Mouse (Mus musculus) liver, embryonic 13.5 days (tissue): Measurements from ENCODE around the gene Pknox2. TPM values are rescaled to one million over a fixed set of nuclear protein-coding genes. Genes with fewer than 3 reads are reported as not detected.
A peak's percentile ranks its signal among the peaks of the same experiment; 100 is the strongest.

Source experiments
- ATAC-seq: fragments of 200-750 bp; cut with Nextera tagmentation; 2 replicates; pipeline ENCODE4 v1.8.0; 2017; ENCODE audit warnings: low read depth, mild to moderate bottlenecking, moderate number of reproducible peaks, moderate library complexity
- DNase-seq: peaks from one replicate; pipeline ENCODE4 v3.0.0; 2022
- H3K27ac ChIP-seq: fragments of 300-500 bp; sonication (generic); 2 replicates; pipeline ENCODE4 v1.5.1; 2015; ENCODE audit warnings: moderate library complexity, mild to moderate bottlenecking, inconsistent platforms
- H3K27me3 ChIP-seq: fragments of 300-500 bp; sonication (generic); 2 replicates; pipeline ENCODE4 v1.6.1; 2015; ENCODE audit warnings: mild to moderate bottlenecking, inconsistent platforms
- H3K36me3 ChIP-seq: fragments of 300-500 bp; sonication (generic); 2 replicates; pipeline ENCODE4 v1.6.1; 2015; ENCODE audit warnings: mild to moderate bottlenecking, inconsistent platforms
- H3K4me1 ChIP-seq: fragments of 300-500 bp; sonication (generic); replicated peaks from 2 replicates; pipeline ENCODE4 v1.6.1; 2015; ENCODE audit warnings: inconsistent platforms
- H3K4me2 ChIP-seq: fragments of 300-500 bp; sonication (generic); 2 replicates; pipeline ENCODE4 v1.6.1; 2015; ENCODE audit warnings: inconsistent platforms, mild to moderate bottlenecking, moderate library complexity
- H3K4me3 ChIP-seq: fragments of 300-500 bp; sonication (generic); replicated peaks from 2 replicates; pipeline ENCODE4 v1.5.1; 2015; ENCODE audit warnings: mild to moderate bottlenecking, inconsistent platforms
- H3K9ac ChIP-seq: fragments of 300-500 bp; sonication (generic); 2 replicates; pipeline ENCODE4 v1.6.1; 2015; ENCODE audit warnings: mild to moderate bottlenecking, inconsistent platforms
- H3K9me3 ChIP-seq: fragments of 300-500 bp; sonication (generic); replicated peaks from 2 replicates; pipeline ENCODE4 v1.6.1; 2016; ENCODE audit warnings: inconsistent platforms
- WGBS: fragments of 180-500 bp; shearing (Covaris S2); methylation state at CpG from one replicate; pipeline ENCODE4 v1.1.7; 2015; ENCODE audit not compliant: insufficient replicate concordance; 5-methylcytosine and 5-hydroxymethylcytosine counted together
- polyA plus RNA-seq: library from polyadenylated mRNA; unstranded; fragments of >200 nt; fragmentation: Nextera tagmentation; extraction: Ambion mirVana; gene quantifications from 2 replicates; pipeline ENCODE4 v1.2.1, GENCODE M21; 2015

Pknox2 gene
- polyA plus RNA-seq, 1 experiment from 2014 or later = 0.36 TPM

- H3K9ac ChIP-seq = no peak overlapping the region
- 55% methylated on average over 13 of the region's 13 CpGs for WGBS
- H3K36me3 ChIP-seq = no peaks in the 10 kb centered on the region
- H3K4me3 ChIP-seq = no peak overlapping the region
- ATAC-seq (no peak), DNase-seq (no peak)
- no peaks in the 10 kb centered on the region for H3K9me3 ChIP-seq
- H3K27ac ChIP-seq = no peak overlapping the region
- no peaks in the 10 kb centered on the region for H3K4me1 ChIP-seq
- H3K27me3 ChIP-seq = no peaks in the 10 kb centered on the region
- no peak overlapping the region for H3K4me2 ChIP-seq
Observed at GRCm38 (mm10) chr9:36921718-36922415, 225.3 kb downstream of the Pknox2 start.

- no peak overlapping the region for H3K9ac ChIP-seq
- no peak for DNase-seq
- H3K4me1 ChIP-seq = no peaks in the 10 kb centered on the region
- no peak overlapping the region for H3K27ac ChIP-seq
- H3K4me3 ChIP-seq = no peak overlapping the region
- no peaks in the 10 kb centered on the region for H3K9me3 ChIP-seq
- H3K4me2 ChIP-seq = no peak overlapping the region
- no peak for ATAC-seq
- no peaks in the 10 kb centered on the region for H3K27me3 ChIP-seq
- 48% methylated on average over 4 of the region's 4 CpGs for WGBS
- no peaks in the 10 kb centered on the region for H3K36me3 ChIP-seq
Observed at GRCm38 (mm10) chr9:36919472-36919871, 227.7 kb downstream of the Pknox2 start.

- Histone ChIP-seq H3K27ac (no peak overlapping the region), H3K4me1 (no peaks in the 10 kb centered on the region), H3K9me3 (no peaks in the 10 kb centered on the region), H3K36me3 (no peaks in the 10 kb centered on the region), H3K4me2 (no peak overlapping the region), H3K27me3 (no peaks in the 10 kb centered on the region), H3K4me3 (no peak overlapping the region), H3K9ac (no peak overlapping the region)
- ATAC-seq (no peak), DNase-seq (no peak)
- 40% methylated on average over 3 of the region's 3 CpGs for WGBS
Observed at GRCm38 (mm10) chr9:36918582-36918981, 228.6 kb downstream of the Pknox2 start.

- H3K4me1 ChIP-seq = no peaks in the 10 kb centered on the region
- DNase-seq (no peak), ATAC-seq (no peak)
- no peaks in the 10 kb centered on the region for H3K9me3 ChIP-seq
- no peak overlapping the region for H3K9ac ChIP-seq
- H3K27ac ChIP-seq = no peak overlapping the region
- H3K4me2 ChIP-seq = no peak overlapping the region
- WGBS = 48% methylated on average over 5 of the region's 5 CpGs
- H3K27me3 ChIP-seq = no peaks in the 10 kb centered on the region
- no peak overlapping the region for H3K4me3 ChIP-seq
- no peaks in the 10 kb centered on the region for H3K36me3 ChIP-seq
Observed at GRCm38 (mm10) chr9:36916915-36917314, 230.3 kb downstream of the Pknox2 start.

- DNase-seq (no peak), ATAC-seq (peak; percentile 47; the same call in 1 of the 2 replicates)
- WGBS = 3% methylated on average over 6 of the region's 6 CpGs
- H3K9me3 ChIP-seq = no peaks in the 10 kb centered on the region
- H3K27me3 ChIP-seq = no peaks in the 10 kb centered on the region
- H3K4me2 ChIP-seq = no peak overlapping the region
- H3K9ac ChIP-seq = no peak overlapping the region
- H3K36me3 ChIP-seq = no peaks in the 10 kb centered on the region
- H3K4me3 ChIP-seq = no peak overlapping the region
- H3K4me1 ChIP-seq = no peaks in the 10 kb centered on the region
- H3K27ac ChIP-seq = no peak overlapping the region
Observed at GRCm38 (mm10) chr9:36916362-36916761, 230.8 kb downstream of the Pknox2 start.

GRCm38 (mm10) chr9:36905452-36905851, 241.8 kb downstream of the Pknox2 start:
- Histone ChIP-seq H3K9ac (no peak overlapping the region), H3K27ac (no peak overlapping the region), H3K4me2 (no peak overlapping the region), H3K4me1 (no peaks in the 10 kb centered on the region), H3K9me3 (no peaks in the 10 kb centered on the region), H3K27me3 (no peaks in the 10 kb centered on the region), H3K36me3 (no peaks in the 10 kb centered on the region), H3K4me3 (no peak overlapping the region)
- whole genome bisulfite sequencing = 54% methylated on average over 4 of the region's 4 CpGs
- ATAC-seq = no peak
- no peak for DNase-seq

- no peak overlapping the region for H3K4me3 ChIP-seq
- no peaks in the 10 kb centered on the region for H3K27me3 ChIP-seq
- no peak overlapping the region for H3K27ac ChIP-seq
- ATAC-seq (no peak), DNase-seq (no peak)
- no peaks in the 10 kb centered on the region for H3K9me3 ChIP-seq
- H3K4me1 ChIP-seq = no peaks in the 10 kb centered on the region
- H3K4me2 ChIP-seq = no peak overlapping the region
- WGBS = 53% methylated on average over 4 of the region's 4 CpGs
- no peaks in the 10 kb centered on the region for H3K36me3 ChIP-seq
- no peak overlapping the region for H3K9ac ChIP-seq
Observed at GRCm38 (mm10) chr9:36900464-36900863, 246.7 kb downstream of the Pknox2 start.

- Histone ChIP-seq H3K9ac (no peak overlapping the region), H3K4me1 (no peaks in the 10 kb centered on the region), H3K4me3 (no peak overlapping the region), H3K36me3 (no peaks in the 10 kb centered on the region), H3K27ac (no peak overlapping the region), H3K9me3 (no peaks in the 10 kb centered on the region), H3K27me3 (no peaks in the 10 kb centered on the region), H3K4me2 (no peak overlapping the region)
- ATAC-seq (no peak), DNase-seq (no peak)
- 78% methylated on average over 3 of the region's 3 CpGs for WGBS
Observed at GRCm38 (mm10) chr9:36898560-36898959, 248.6 kb downstream of the Pknox2 start.

- no peak for DNase-seq
- Histone ChIP-seq H3K4me1 (no peaks in the 10 kb centered on the region), H3K9me3 (no peaks in the 10 kb centered on the region), H3K4me2 (no peak overlapping the region), H3K27ac (no peak overlapping the region), H3K27me3 (no peaks in the 10 kb centered on the region), H3K9ac (no peak overlapping the region), H3K36me3 (no peaks in the 10 kb centered on the region), H3K4me3 (no peak overlapping the region)
- WGBS = 68% methylated on average over 8 of the region's 8 CpGs
- ATAC-seq = no peak
Observed at GRCm38 (mm10) chr9:36895009-36895693, 252.1 kb downstream of the Pknox2 start.

- H3K4me3 ChIP-seq = no peak overlapping the region
- ATAC-seq (no peak), DNase-seq (no peak)
- H3K36me3 ChIP-seq = no peaks in the 10 kb centered on the region
- WGBS = 63% methylated on average over 7 of the region's 7 CpGs
- no peak overlapping the region for H3K4me2 ChIP-seq
- no peaks in the 10 kb centered on the region for H3K9me3 ChIP-seq
- no peaks in the 10 kb centered on the region for H3K4me1 ChIP-seq
- H3K9ac ChIP-seq = no peak overlapping the region
- no peak overlapping the region for H3K27ac ChIP-seq
- no peaks in the 10 kb centered on the region for H3K27me3 ChIP-seq
Observed at GRCm38 (mm10) chr9:36894242-36894641, 253.0 kb downstream of the Pknox2 start.

GRCm38 (mm10) chr9:36893413-36893990, 253.7 kb downstream of the Pknox2 start:
- Histone ChIP-seq H3K4me2 (no peak overlapping the region), H3K36me3 (no peaks in the 10 kb centered on the region), H3K4me3 (no peak overlapping the region), H3K27ac (no peak overlapping the region), H3K4me1 (no peaks in the 10 kb centered on the region), H3K27me3 (no peaks in the 10 kb centered on the region), H3K9ac (no peak overlapping the region), H3K9me3 (no peaks in the 10 kb centered on the region)
- DNase-seq (peak; percentile 5), ATAC-seq (peak; percentile 75)
- 40% methylated on average over 6 of the region's 6 CpGs for WGBS
